Mouse (Mus musculus) bone marrow, adult 2 months (tissue): ENCODE data around the gene Sinhcaf.

Experiments used
- CTCF ChIP-seq: fragments of 200-500 bp; IDR thresholded peaks from 2 replicates; pipeline ENCODE4 v1.5.1; 2011; ENCODE audit warnings: low read length, control low read depth; ENCODE audit not compliant: control insufficient read depth, insufficient read depth
- POLR2A ChIP-seq: fragments of 200-500 bp; IDR thresholded peaks from 2 replicates; pipeline ENCODE4 v1.6.1; 2011; ENCODE audit warnings: low read depth, mild to moderate bottlenecking, control low read depth, low read length, borderline replicate concordance; ENCODE audit not compliant: control insufficient read depth

- TF ChIP-seq POLR2A (no peak), CTCF (no peak)
Observed at GRCm38 (mm10) chr6:148972891-148973290, 26.6 kb upstream of the Sinhcaf start.
